Mouse (Mus musculus): ENCODE data around the gene Gm10337. TPM values are rescaled to one million over a fixed set of nuclear protein-coding genes. Genes with fewer than 3 reads are reported as not detected.

The Gm10337 gene
- polyA plus RNA-seq, 1 experiment from 2014 or later = 4.1 TPM

GRCm38 (mm10) chr15:102527936-102528335, 24.4 kb downstream of the Gm10337 start:
- Histone ChIP-seq H3K9ac (ENCODE audit: low read length) (no peak overlapping the region), H3K36me3 (ENCODE audit: control insufficient read depth, insufficient read depth) (peaks cover 47% of the 10 kb centered on the region), H3K27me3 (ENCODE audit: control insufficient read depth, insufficient read depth, low read length) (no peaks in the 10 kb centered on the region), H3K4me2 (ENCODE audit: low read depth, low read length) (no peak overlapping the region), H3K4me1 (ENCODE audit: control insufficient read depth, insufficient read depth, low read length) (no peaks in the 10 kb centered on the region), H3K9me3 (replicated peaks; ENCODE audit: control insufficient read depth, low read length) (no peaks in the 10 kb centered on the region), H3K4me3 (ENCODE audit: low read length) (no peak overlapping the region), H3K27ac (ENCODE audit: low read length) (no peak overlapping the region)
- 74% methylated on average over 3 of the region's 3 CpGs for WGBS
- no peak for ATAC-seq (replicated peaks; ENCODE audit: extremely low read depth, insufficient read depth, low FRiP score)

DNA sequence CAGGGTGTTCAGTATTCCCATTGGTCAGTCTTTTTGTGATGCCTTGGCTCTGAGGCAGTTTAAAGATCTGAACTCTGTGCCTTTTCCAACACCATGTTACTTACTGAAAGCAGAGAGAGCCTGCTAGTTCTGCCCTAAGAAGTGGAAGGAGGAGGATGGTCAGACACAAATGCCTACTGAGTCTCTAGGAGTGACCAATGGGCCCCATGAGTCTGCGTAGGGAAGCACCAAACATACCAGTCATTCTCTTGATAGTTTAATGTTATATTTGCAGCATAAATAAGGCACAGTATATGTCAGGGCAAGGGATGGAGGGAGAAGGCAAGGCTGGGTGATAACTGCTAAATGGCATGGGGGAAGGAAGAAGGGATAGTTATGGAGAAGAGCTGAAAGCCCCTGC, 24.9 kb downstream of the Gm10337 start:
- peaks cover 49% of the 10 kb centered on the region for H3K36me3 ChIP-seq (ENCODE audit: control insufficient read depth, insufficient read depth)
- H3K27ac ChIP-seq (ENCODE audit: low read length) = no peak overlapping the region
- H3K9me3 ChIP-seq (replicated peaks; ENCODE audit: control insufficient read depth, low read length) = no peaks in the 10 kb centered on the region
- H3K9ac ChIP-seq (ENCODE audit: low read length) = no peak overlapping the region
- WGBS = 97% methylated on average over 1 of the region's 1 CpGs
- no peak overlapping the region for H3K4me2 ChIP-seq (ENCODE audit: low read depth, low read length)
- no peaks in the 10 kb centered on the region for H3K4me1 ChIP-seq (ENCODE audit: control insufficient read depth, insufficient read depth, low read length)
- no peak for ATAC-seq (replicated peaks; ENCODE audit: extremely low read depth, insufficient read depth, low FRiP score)
- no peaks in the 10 kb centered on the region for H3K27me3 ChIP-seq (ENCODE audit: control insufficient read depth, insufficient read depth, low read length)
- no peak overlapping the region for H3K4me3 ChIP-seq (ENCODE audit: low read length)

- Histone ChIP-seq H3K4me3 (ENCODE audit: low read length) (no peak overlapping the region), H3K27ac (ENCODE audit: low read length) (no peak overlapping the region), H3K4me2 (ENCODE audit: low read depth, low read length) (no peak overlapping the region), H3K9me3 (replicated peaks; ENCODE audit: control insufficient read depth, low read length) (no peaks in the 10 kb centered on the region), H3K27me3 (ENCODE audit: control insufficient read depth, insufficient read depth, low read length) (no peaks in the 10 kb centered on the region), H3K9ac (ENCODE audit: low read length) (no peak overlapping the region), H3K4me1 (ENCODE audit: control insufficient read depth, insufficient read depth, low read length) (no peaks in the 10 kb centered on the region), H3K36me3 (ENCODE audit: control insufficient read depth, insufficient read depth) (peaks cover 49% of the 10 kb centered on the region)
- WGBS = 79% methylated on average over 4 of the region's 4 CpGs
- ATAC-seq (replicated peaks; ENCODE audit: extremely low read depth, insufficient read depth, low FRiP score) = no peak
Measured at GRCm38 (mm10) chr15:102530566-102530965, 27.0 kb downstream of the Gm10337 start.

- H3K9ac ChIP-seq (ENCODE audit: low read length) = no peak overlapping the region
- no peaks in the 10 kb centered on the region for H3K4me1 ChIP-seq (ENCODE audit: control insufficient read depth, insufficient read depth, low read length)
- no peak overlapping the region for H3K27ac ChIP-seq (ENCODE audit: low read length)
- H3K27me3 ChIP-seq (ENCODE audit: control insufficient read depth, insufficient read depth, low read length) = no peaks in the 10 kb centered on the region
- no peaks in the 10 kb centered on the region for H3K9me3 ChIP-seq (replicated peaks; ENCODE audit: control insufficient read depth, low read length)
- no peak for ATAC-seq (replicated peaks; ENCODE audit: extremely low read depth, insufficient read depth, low FRiP score)
- 85% methylated on average over 4 of the region's 4 CpGs for WGBS
- no peak overlapping the region for H3K4me3 ChIP-seq (ENCODE audit: low read length)
- H3K36me3 ChIP-seq (ENCODE audit: control insufficient read depth, insufficient read depth) = peaks cover 56% of the 10 kb centered on the region
- H3K4me2 ChIP-seq (ENCODE audit: low read depth, low read length) = no peak overlapping the region
Measured at GRCm38 (mm10) chr15:102531586-102531985, 28.1 kb downstream of the Gm10337 start.

- Histone ChIP-seq H3K36me3 (ENCODE audit: control insufficient read depth, insufficient read depth) (peaks cover 61% of the 10 kb centered on the region), H3K9me3 (replicated peaks; ENCODE audit: control insufficient read depth, low read length) (no peaks in the 10 kb centered on the region), H3K4me2 (ENCODE audit: low read depth, low read length) (no peak overlapping the region), H3K9ac (ENCODE audit: low read length) (no peak overlapping the region), H3K4me1 (ENCODE audit: control insufficient read depth, insufficient read depth, low read length) (no peaks in the 10 kb centered on the region), H3K4me3 (ENCODE audit: low read length) (no peak overlapping the region), H3K27ac (ENCODE audit: low read length) (no peak overlapping the region), H3K27me3 (ENCODE audit: control insufficient read depth, insufficient read depth, low read length) (no peaks in the 10 kb centered on the region)
- no peak for ATAC-seq (replicated peaks; ENCODE audit: extremely low read depth, insufficient read depth, low FRiP score)
- 88% methylated on average over 3 of the region's 3 CpGs for WGBS
Measured at GRCm38 (mm10) chr15:102532106-102532900, 28.8 kb downstream of the Gm10337 start.

DNA sequence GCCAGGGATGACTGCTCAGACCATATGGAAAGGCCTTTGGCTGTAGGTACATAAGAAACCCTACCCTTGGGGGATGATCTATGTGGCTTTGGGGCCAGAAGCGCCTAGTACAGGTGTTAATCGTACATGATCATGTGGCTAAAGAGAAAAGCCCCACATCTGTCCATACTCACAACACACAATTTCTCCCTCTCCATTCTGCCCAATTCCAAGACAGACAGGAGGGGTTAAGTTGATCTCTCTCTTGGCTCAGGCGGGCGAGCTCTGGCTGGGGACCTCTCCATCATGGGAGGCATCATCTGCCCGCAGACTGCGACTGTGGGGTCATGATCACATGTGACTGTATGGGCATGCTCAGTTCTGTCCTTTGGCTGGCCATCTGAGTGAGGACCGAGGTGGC, 30.4 kb downstream of the Gm10337 start:
- no peak overlapping the region for H3K27ac ChIP-seq (ENCODE audit: low read length)
- ATAC-seq (replicated peaks; ENCODE audit: extremely low read depth, insufficient read depth, low FRiP score) = no peak
- no peaks in the 10 kb centered on the region for H3K27me3 ChIP-seq (ENCODE audit: control insufficient read depth, insufficient read depth, low read length)
- no peak overlapping the region for H3K9ac ChIP-seq (ENCODE audit: low read length)
- no peak overlapping the region for H3K4me3 ChIP-seq (ENCODE audit: low read length)
- 86% methylated on average over 7 of the region's 7 CpGs for WGBS
- no peaks in the 10 kb centered on the region for H3K9me3 ChIP-seq (replicated peaks; ENCODE audit: control insufficient read depth, low read length)
- H3K4me1 ChIP-seq (ENCODE audit: control insufficient read depth, insufficient read depth, low read length) = no peaks in the 10 kb centered on the region
- no peak overlapping the region for H3K4me2 ChIP-seq (ENCODE audit: low read depth, low read length)
- peaks cover 55% of the 10 kb centered on the region for H3K36me3 ChIP-seq (ENCODE audit: control insufficient read depth, insufficient read depth)

DNA sequence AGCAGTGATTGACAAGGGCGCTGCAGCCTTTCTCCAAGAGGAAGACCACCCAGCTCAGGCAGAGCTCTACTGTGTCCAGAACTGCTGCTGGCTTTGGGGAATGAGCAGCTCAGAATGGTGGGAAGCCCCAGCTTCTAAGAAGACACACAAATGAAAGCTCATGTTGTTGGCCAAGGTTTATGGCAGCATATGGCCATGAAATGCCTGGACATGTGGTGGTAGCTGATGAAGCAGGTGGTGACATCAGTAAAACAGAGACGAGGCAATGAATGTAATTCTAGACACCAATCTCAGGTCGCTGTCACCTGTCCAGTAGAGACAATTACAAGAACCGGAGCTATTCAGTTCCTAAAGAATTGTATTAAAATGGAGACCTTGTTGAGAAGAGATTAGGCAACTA, 41.3 kb downstream of the Gm10337 start:
- H3K4me1 ChIP-seq (ENCODE audit: control insufficient read depth, insufficient read depth, low read length) = peaks cover 12% of the 10 kb centered on the region
- H3K4me2 ChIP-seq (ENCODE audit: low read depth, low read length) = no peak overlapping the region
- no peak overlapping the region for H3K9ac ChIP-seq (ENCODE audit: low read length)
- 0 out of 2 replicates have a peak, but pooled peaks cover 3% of the 10 kb centered on the region for H3K9me3 ChIP-seq (replicated peaks; ENCODE audit: control insufficient read depth, low read length)
- H3K4me3 ChIP-seq (ENCODE audit: low read length) = no peak overlapping the region
- no peaks in the 10 kb centered on the region for H3K27me3 ChIP-seq (ENCODE audit: control insufficient read depth, insufficient read depth, low read length)
- WGBS = 91% methylated on average over 4 of the region's 4 CpGs
- no peak for ATAC-seq (replicated peaks; ENCODE audit: extremely low read depth, insufficient read depth, low FRiP score)
- H3K27ac ChIP-seq (ENCODE audit: low read length) = no peak overlapping the region
- peaks cover 36% of the 10 kb centered on the region for H3K36me3 ChIP-seq (ENCODE audit: control insufficient read depth, insufficient read depth)

DNA sequence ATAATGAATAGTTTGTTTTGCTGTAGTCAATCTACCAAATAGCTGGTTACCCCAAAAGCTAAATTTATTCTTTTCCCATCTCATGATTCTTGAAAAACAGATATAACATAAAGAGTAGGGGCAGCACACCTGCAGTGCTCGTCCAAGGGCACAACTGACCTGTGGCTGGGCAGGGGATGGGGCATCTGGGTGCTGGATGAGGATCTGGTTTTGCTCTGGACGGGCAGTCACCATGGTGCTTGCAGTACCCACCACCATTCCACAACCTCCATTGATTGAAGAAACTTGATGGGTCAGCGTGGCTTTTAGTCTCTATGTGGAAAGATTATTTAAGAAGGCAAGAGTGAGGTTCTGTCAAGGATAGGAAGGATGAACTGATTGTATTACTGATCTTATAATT, 42.7 kb downstream of the Gm10337 start:
- H3K4me3 ChIP-seq (ENCODE audit: low read length) = no peak overlapping the region
- no peak for ATAC-seq (replicated peaks; ENCODE audit: extremely low read depth, insufficient read depth, low FRiP score)
- peak overlapping the region; percentile 81; the same call in 1 of the 2 replicates for H3K27ac ChIP-seq (ENCODE audit: low read length)
- peaks cover 32% of the 10 kb centered on the region for H3K36me3 ChIP-seq (ENCODE audit: control insufficient read depth, insufficient read depth)
- WGBS = 87% methylated on average over 3 of the region's 3 CpGs
- 0 out of 2 replicates have a peak, but pooled peaks cover 3% of the 10 kb centered on the region for H3K9me3 ChIP-seq (replicated peaks; ENCODE audit: control insufficient read depth, low read length)
- H3K27me3 ChIP-seq (ENCODE audit: control insufficient read depth, insufficient read depth, low read length) = no peaks in the 10 kb centered on the region
- no peak overlapping the region for H3K4me2 ChIP-seq (ENCODE audit: low read depth, low read length)
- H3K9ac ChIP-seq (ENCODE audit: low read length) = no peak overlapping the region
- peaks cover 12% of the 10 kb centered on the region for H3K4me1 ChIP-seq (ENCODE audit: control insufficient read depth, insufficient read depth, low read length)

- ATAC-seq (replicated peaks; ENCODE audit: extremely low read depth, insufficient read depth, low FRiP score) = peak; percentile 82
- H3K27ac ChIP-seq (ENCODE audit: low read length) = peak overlapping the region; percentile 81
- H3K9ac ChIP-seq (ENCODE audit: low read length) = no peak overlapping the region
- no peak overlapping the region for H3K4me3 ChIP-seq (ENCODE audit: low read length)
- peaks cover 12% of the 10 kb centered on the region for H3K4me1 ChIP-seq (ENCODE audit: control insufficient read depth, insufficient read depth, low read length)
- 64% methylated on average over 3 of the region's 3 CpGs for WGBS
- no peak overlapping the region for H3K4me2 ChIP-seq (ENCODE audit: low read depth, low read length)
- H3K36me3 ChIP-seq (ENCODE audit: control insufficient read depth, insufficient read depth) = peaks cover 29% of the 10 kb centered on the region
- H3K27me3 ChIP-seq (ENCODE audit: control insufficient read depth, insufficient read depth, low read length) = no peaks in the 10 kb centered on the region
- H3K9me3 ChIP-seq (replicated peaks; ENCODE audit: control insufficient read depth, low read length) = 0 out of 2 replicates have a peak, but pooled peaks cover 2% of the 10 kb centered on the region
Measured at GRCm38 (mm10) chr15:102546677-102547427, 43.3 kb downstream of the Gm10337 start.

Data from heart, embryonic 16.5 days (tissue).